30 mouse cellular contexts compared by ENCODE assay signal in the genomic region with DNA sequence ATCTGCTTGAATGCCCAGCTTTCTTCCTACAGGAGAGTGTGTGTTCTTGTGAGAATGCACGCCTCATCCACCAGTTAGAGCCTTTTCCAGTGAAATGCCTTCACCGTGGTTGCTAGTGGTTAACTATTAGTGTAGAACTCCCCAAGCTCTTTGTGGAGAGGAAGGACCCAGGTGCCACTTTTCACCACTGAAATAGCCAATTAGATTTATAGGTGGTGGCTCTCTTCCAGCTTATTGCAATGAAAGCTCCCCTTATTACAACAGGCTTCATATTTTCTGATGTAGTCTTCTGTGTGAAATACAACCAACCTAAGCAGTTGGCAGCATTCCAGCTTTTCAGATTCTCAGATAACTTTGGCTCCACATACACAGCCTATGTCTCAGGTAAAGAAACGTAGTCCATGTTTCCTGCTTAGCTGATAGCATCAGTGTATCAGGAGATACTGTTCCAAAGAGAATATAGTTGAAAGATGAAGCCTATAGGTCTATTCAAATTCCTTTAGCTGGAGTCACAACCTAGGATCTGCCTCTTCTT.
DNase-seq lines count a peak whose midpoint lies in the region; ATAC-seq and TF ChIP-seq lines count a peak whose summit lies in the region.
"Had no signal": no experiment of that assay in that cellular context is flagged by ENCODE, and none has a peak within 500 bp of the region (broad histone marks: within the 10 kb centered on the region; RNA-seq: fewer than 3 reads in every experiment).

No protein-coding gene starts in this region.

- no peaks in the 10 kb centered on the region for H3K9me3 ChIP-seq in intestine, embryonic 15.5 days
- H3K9me3 ChIP-seq in intestine, postnatal 0 days (ENCODE audit: control insufficient read depth): no peaks in the 10 kb centered on the region
- no peaks in the 10 kb centered on the region for H3K9me3 ChIP-seq in neural tube, embryonic 14.5 days (ENCODE audit: control insufficient read depth, low read length)
- H3K9me3 ChIP-seq in forebrain, embryonic 11.5 days (ENCODE audit: control insufficient read depth, low read length): no peaks in the 10 kb centered on the region
- H3K9me3 ChIP-seq: embryonic facial prominence, embryonic 12.5 days; forebrain, embryonic 12.5 days; hindbrain, embryonic 13.5 days; limb, embryonic 15.5 days; liver, embryonic 13.5 days; neural tube, embryonic 15.5 days had no signal

- DNase-seq in neural tube, embryonic 10.5 days (ENCODE audit: extremely low spot score, low spot score): no peak
- peak; percentile 12 for DNase-seq in forelimb bud, embryonic 11.5 days (ENCODE audit: low read depth, low spot score)
- no peak for DNase-seq in forebrain, embryonic 11.5 days (ENCODE audit: low spot score)
- no peak for DNase-seq in Muller cell, postnatal 12 days (ENCODE audit: inconsistent ontology term)
- DNase-seq: adrenal gland, postnatal 25 days; cerebellum, adult 8-10 months; cerebellum, postnatal 25 days; forebrain, postnatal 0 days; gastrocnemius, postnatal 14 days; heart, adult 11 months; heart, postnatal 36 days; kidney, adult 9 months; kidney, postnatal 10 days; layer of hippocampus, postnatal 36 days; liver, embryonic 13.5 days; lung, adult 18-20 months; lung, postnatal 10 days; retina, postnatal 1 day; right cerebral cortex, postnatal 14 days; thymus, postnatal 4 days had no signal

- H3K4me3 ChIP-seq in intestine, embryonic 15.5 days (replicated peaks): no peak overlapping the region
- H3K4me3 ChIP-seq in intestine, postnatal 0 days (ENCODE audit: low read depth, low read length): no peak overlapping the region
- no peak overlapping the region for H3K4me3 ChIP-seq in neural tube, embryonic 14.5 days (ENCODE audit: low read depth, low read length)
- H3K4me3 ChIP-seq in forebrain, embryonic 11.5 days (ENCODE audit: low read depth, low read length): no peak overlapping the region
- H3K4me3 ChIP-seq: embryonic facial prominence, embryonic 12.5 days; forebrain, embryonic 12.5 days; hindbrain, embryonic 13.5 days; limb, embryonic 15.5 days; liver, embryonic 13.5 days; neural tube, embryonic 15.5 days had no signal

- TF ChIP-seq CTCF in intestine, postnatal 0 days (IDR thresholded peaks at IDR 0.05; ENCODE audit: low read depth): no peak

- no peak overlapping the region for H3K27ac ChIP-seq in intestine, embryonic 15.5 days
- no peak overlapping the region for H3K27ac ChIP-seq in intestine, postnatal 0 days (ENCODE audit: low read depth, low read length)
- no peak overlapping the region for H3K27ac ChIP-seq in neural tube, embryonic 14.5 days (ENCODE audit: low read depth, low read length)
- no peak overlapping the region for H3K27ac ChIP-seq in forebrain, embryonic 11.5 days (ENCODE audit: low read depth, low read length)
- H3K27ac ChIP-seq: embryonic facial prominence, embryonic 12.5 days; forebrain, embryonic 12.5 days; hindbrain, embryonic 13.5 days; limb, embryonic 15.5 days; liver, embryonic 13.5 days; neural tube, embryonic 15.5 days had no signal

- WGBS in intestine, embryonic 15.5 days: 67% methylated on average over 3 of the region's 3 CpGs
- 51% methylated on average over 3 of the region's 3 CpGs for WGBS in intestine, postnatal 0 days
- 64% methylated on average over 3 of the region's 3 CpGs for WGBS in neural tube, embryonic 14.5 days
- 75% methylated on average over 3 of the region's 3 CpGs for WGBS in forebrain, embryonic 11.5 days

- ATAC-seq in intestine, embryonic 15.5 days: peak; percentile 20; the same call in 1 of the 2 replicates
- no peak for ATAC-seq in intestine, postnatal 0 days
- peak; percentile 60; the same call in 1 of the 2 replicates for ATAC-seq in neural tube, embryonic 14.5 days (ENCODE audit: low read depth)
- ATAC-seq in forebrain, embryonic 11.5 days (replicated peaks; ENCODE audit: low FRiP score): no peak
- ATAC-seq: CD4-positive, CD25-positive, alpha-beta regulatory T cell, adult 4 months; forebrain, postnatal 0 days had no signal

- H3K36me3 ChIP-seq in intestine, embryonic 15.5 days: no peaks in the 10 kb centered on the region
- no peaks in the 10 kb centered on the region for H3K36me3 ChIP-seq in intestine, postnatal 0 days (ENCODE audit: control insufficient read depth, insufficient read depth)
- H3K36me3 ChIP-seq in neural tube, embryonic 14.5 days (ENCODE audit: control insufficient read depth, insufficient read depth, low read length): no peaks in the 10 kb centered on the region
- H3K36me3 ChIP-seq in forebrain, embryonic 11.5 days (ENCODE audit: control insufficient read depth, insufficient read depth, low read length): no peaks in the 10 kb centered on the region
- H3K36me3 ChIP-seq: embryonic facial prominence, embryonic 12.5 days; forebrain, embryonic 12.5 days; hindbrain, embryonic 13.5 days; limb, embryonic 15.5 days; liver, embryonic 13.5 days; neural tube, embryonic 15.5 days had no signal

- no peaks in the 10 kb centered on the region for H3K4me1 ChIP-seq in intestine, embryonic 15.5 days (replicated peaks)
- no peaks in the 10 kb centered on the region for H3K4me1 ChIP-seq in intestine, postnatal 0 days (replicated peaks; ENCODE audit: control insufficient read depth, insufficient read depth, low read length)
- no peaks in the 10 kb centered on the region for H3K4me1 ChIP-seq in neural tube, embryonic 14.5 days (ENCODE audit: control insufficient read depth, insufficient read depth, low read length)
- no peaks in the 10 kb centered on the region for H3K4me1 ChIP-seq in forebrain, embryonic 11.5 days (replicated peaks; ENCODE audit: control insufficient read depth, insufficient read depth, low read length)
- H3K4me1 ChIP-seq: embryonic facial prominence, embryonic 12.5 days; forebrain, embryonic 12.5 days; hindbrain, embryonic 13.5 days; limb, embryonic 15.5 days; liver, embryonic 13.5 days; neural tube, embryonic 15.5 days had no signal

- no peak overlapping the region for H3K4me2 ChIP-seq in intestine, embryonic 15.5 days (replicated peaks)
- no peak overlapping the region for H3K4me2 ChIP-seq in intestine, postnatal 0 days (replicated peaks; ENCODE audit: low read depth)
- no peak overlapping the region for H3K4me2 ChIP-seq in neural tube, embryonic 14.5 days (ENCODE audit: low read depth, low read length)
- no peak overlapping the region for H3K4me2 ChIP-seq in forebrain, embryonic 11.5 days (ENCODE audit: low read depth, low read length, severe bottlenecking)
- H3K4me2 ChIP-seq: embryonic facial prominence, embryonic 12.5 days; forebrain, embryonic 12.5 days; heart, embryonic 11.5 days; hindbrain, embryonic 13.5 days; limb, embryonic 15.5 days; liver, embryonic 13.5 days; neural tube, embryonic 15.5 days had no signal

- no peak overlapping the region for H3K9ac ChIP-seq in intestine, embryonic 15.5 days
- no peak overlapping the region for H3K9ac ChIP-seq in intestine, postnatal 0 days (ENCODE audit: low read depth, low read length)
- H3K9ac ChIP-seq in neural tube, embryonic 14.5 days (replicated peaks; ENCODE audit: low read depth, low read length): no peak overlapping the region
- H3K9ac ChIP-seq in forebrain, embryonic 11.5 days (ENCODE audit: low read length): no peak overlapping the region
- H3K9ac ChIP-seq: embryonic facial prominence, embryonic 12.5 days; forebrain, embryonic 12.5 days; forebrain, postnatal 0 days; hindbrain, embryonic 13.5 days; limb, embryonic 15.5 days; liver, embryonic 13.5 days; neural tube, embryonic 15.5 days had no signal

- H3K27me3 ChIP-seq in intestine, embryonic 15.5 days (replicated peaks): no peaks in the 10 kb centered on the region
- no peaks in the 10 kb centered on the region for H3K27me3 ChIP-seq in intestine, postnatal 0 days (replicated peaks; ENCODE audit: control insufficient read depth, insufficient read depth, low read length)
- no peaks in the 10 kb centered on the region for H3K27me3 ChIP-seq in neural tube, embryonic 14.5 days (ENCODE audit: control insufficient read depth, insufficient read depth, low read length)
- H3K27me3 ChIP-seq in forebrain, embryonic 11.5 days (ENCODE audit: control insufficient read depth, insufficient read depth, low read length): no peaks in the 10 kb centered on the region
- H3K27me3 ChIP-seq: embryonic facial prominence, embryonic 12.5 days; forebrain, embryonic 12.5 days; hindbrain, embryonic 13.5 days; limb, embryonic 15.5 days; liver, embryonic 13.5 days; neural tube, embryonic 15.5 days had no signal

Comparison
In these comparisons a context has a peak if more than half of its experiments do, and no peak if none do; other contexts are left out.
1. ATAC-seq: peak in intestine, embryonic 15.5 days (single experiment) and neural tube, embryonic 14.5 days (single experiment); none in intestine, postnatal 0 days (single experiment) and forebrain, embryonic 11.5 days (single experiment).